ENCODE assay signal across 14 mouse cellular contexts in genomic region chr2:32642813-32643212, GRCm38 (mm10). TPM values are rescaled to one million over a fixed set of nuclear protein-coding genes. Genes with fewer than 3 reads are reported as not detected.
DNase-seq lines count a peak whose midpoint lies in the region; ATAC-seq and TF ChIP-seq lines count a peak whose summit lies in the region.
"Had no signal": no experiment of that assay in that cellular context is flagged by ENCODE, and none has a peak within 500 bp of the region (broad histone marks: within the 10 kb centered on the region; RNA-seq: fewer than 3 reads in every experiment).

No protein-coding gene starts in this region.

- no peaks in the 10 kb centered on the region for H3K27me3 ChIP-seq in liver, adult 2 months (ENCODE audit: control insufficient read depth, insufficient read depth, low read length)
- H3K27me3 ChIP-seq in liver, embryonic 11.5 days (replicated peaks; ENCODE audit: control insufficient read depth, insufficient read depth, low read length), result no peaks in the 10 kb centered on the region
- no peaks in the 10 kb centered on the region for H3K27me3 ChIP-seq in heart, adult 2 months (ENCODE audit: control insufficient read depth, insufficient read depth, low read length)
- H3K27me3 ChIP-seq in limb, embryonic 15.5 days, result no peaks in the 10 kb centered on the region
- H3K27me3 ChIP-seq: embryonic facial prominence, embryonic 15.5 days; intestine, embryonic 15.5 days; midbrain, embryonic 12.5 days; neural tube, embryonic 15.5 days had no signal

- no peaks in the 10 kb centered on the region for H3K79me2 ChIP-seq in liver, adult 2 months (ENCODE audit: control insufficient read depth, insufficient read depth, low read length)
- H3K79me2 ChIP-seq in heart, adult 2 months (replicated peaks; ENCODE audit: control insufficient read depth, insufficient read depth, low read length), result no peaks in the 10 kb centered on the region

- no peaks in the 10 kb centered on the region for H3K9me3 ChIP-seq in liver, embryonic 11.5 days (ENCODE audit: control insufficient read depth, low read length)
- no peaks in the 10 kb centered on the region for H3K9me3 ChIP-seq in limb, embryonic 15.5 days
- H3K9me3 ChIP-seq: embryonic facial prominence, embryonic 15.5 days; intestine, embryonic 15.5 days; midbrain, embryonic 12.5 days; neural tube, embryonic 15.5 days had no signal

- no peak for DNase-seq in liver, adult 2 months (ENCODE audit: extremely low read depth, low read depth, low spot score)
- DNase-seq in liver, embryonic 11.5 days (ENCODE audit: low spot score), result no peak
- peak; percentile 74 to 80 for DNase-seq in heart, adult 2 months
- peak; percentile 68 to 75 for DNase-seq in heart, postnatal 14 days
- DNase-seq in cerebellum, adult 8-10 months, result no peak
- no peak for DNase-seq in layer of hippocampus, postnatal 14 days (ENCODE audit: low spot score in 2 of 2)
- DNase-seq: spleen, adult 18-20 months; thymus, postnatal 4 days had no signal

- H3K4me3 ChIP-seq in liver, adult 2 months (ENCODE audit: insufficient read depth, low read depth, low read length), result no peak overlapping the region
- H3K4me3 ChIP-seq in liver, embryonic 11.5 days (ENCODE audit: low read depth, low read length), result no peak overlapping the region
- H3K4me3 ChIP-seq in heart, adult 2 months, result no peak overlapping the region
- no peak overlapping the region for H3K4me3 ChIP-seq in limb, embryonic 15.5 days
- H3K4me3 ChIP-seq: embryonic facial prominence, embryonic 15.5 days; intestine, embryonic 15.5 days; midbrain, embryonic 12.5 days; neural tube, embryonic 15.5 days had no signal

- peak; percentile 93 for TF ChIP-seq EP300 in heart, adult 2 months (IDR thresholded peaks at IDR 0.05; ENCODE audit: insufficient read depth, low read depth, low read length)

- 71% methylated on average over 7 of the region's 7 CpGs for WGBS in liver, adult 2 months
- WGBS in liver, embryonic 11.5 days, result 80% methylated on average over 7 of the region's 7 CpGs
- WGBS in heart, adult 2 months, result 40% methylated on average over 7 of the region's 7 CpGs
- 41% methylated on average over 7 of the region's 7 CpGs for WGBS in limb, embryonic 15.5 days

- no peaks in the 10 kb centered on the region for H3K36me3 ChIP-seq in liver, adult 2 months (ENCODE audit: control insufficient read depth, insufficient read depth, low read length)
- no peaks in the 10 kb centered on the region for H3K36me3 ChIP-seq in liver, embryonic 11.5 days (ENCODE audit: control insufficient read depth, insufficient read depth, low read length)
- H3K36me3 ChIP-seq in heart, adult 2 months (ENCODE audit: control insufficient read depth, insufficient read depth, low read length), result no peaks in the 10 kb centered on the region
- no peaks in the 10 kb centered on the region for H3K36me3 ChIP-seq in limb, embryonic 15.5 days
- H3K36me3 ChIP-seq: embryonic facial prominence, embryonic 15.5 days; intestine, embryonic 15.5 days; midbrain, embryonic 12.5 days; neural tube, embryonic 15.5 days had no signal

- H3K9ac ChIP-seq in liver, adult 2 months (ENCODE audit: low read depth, low read length), result no peak overlapping the region
- H3K9ac ChIP-seq in liver, embryonic 11.5 days (ENCODE audit: low read depth, low read length), result no peak overlapping the region
- H3K9ac ChIP-seq in heart, adult 2 months (ENCODE audit: low read depth, low read length), result no peak overlapping the region
- no peak overlapping the region for H3K9ac ChIP-seq in limb, embryonic 15.5 days
- H3K9ac ChIP-seq: embryonic facial prominence, embryonic 15.5 days; intestine, embryonic 15.5 days; midbrain, embryonic 12.5 days; neural tube, embryonic 15.5 days had no signal

- no peak for ATAC-seq in liver, embryonic 11.5 days (replicated peaks; ENCODE audit: low FRiP score)
- peak; percentile 45; the same call in 1 of the 2 replicates for ATAC-seq in limb, embryonic 15.5 days (ENCODE audit: insufficient number of reproducible peaks, low FRiP score, low TSS enrichment, low read depth)
- no peak for ATAC-seq in CD4-positive, CD25-positive, alpha-beta regulatory T cell, adult 4 months
- ATAC-seq: intestine, embryonic 15.5 days had no signal

- peak overlapping the region; percentile 19 for H3K27ac ChIP-seq in liver, adult 2 months (replicated peaks; ENCODE audit: insufficient read depth, low read depth, low read length)
- no peak overlapping the region for H3K27ac ChIP-seq in liver, embryonic 11.5 days (ENCODE audit: low read depth, low read length)
- peak overlapping the region; percentile 95 for H3K27ac ChIP-seq in heart, adult 2 months
- peak overlapping the region; percentile 58 for H3K27ac ChIP-seq in limb, embryonic 15.5 days
- H3K27ac ChIP-seq: embryonic facial prominence, embryonic 15.5 days; intestine, embryonic 15.5 days; midbrain, embryonic 12.5 days; neural tube, embryonic 15.5 days had no signal

- peaks cover 6% of the 10 kb centered on the region for H3K4me1 ChIP-seq in liver, adult 2 months (ENCODE audit: control insufficient read depth, insufficient read depth, low read length)
- H3K4me1 ChIP-seq in liver, embryonic 11.5 days (replicated peaks; ENCODE audit: control insufficient read depth, insufficient read depth, low read length), result peaks cover 37% of the 10 kb centered on the region
- peaks cover 29% of the 10 kb centered on the region for H3K4me1 ChIP-seq in heart, adult 2 months (ENCODE audit: control insufficient read depth, insufficient read depth, low read length)
- peaks cover 31% of the 10 kb centered on the region for H3K4me1 ChIP-seq in limb, embryonic 15.5 days

- no peak for TF ChIP-seq CTCF in liver, adult 2 months (IDR thresholded peaks at IDR 0.05; ENCODE audit: low read depth, low read length)
- peak; percentile 21 for TF ChIP-seq CTCF in heart, adult 2 months (IDR thresholded peaks at IDR 0.05)

- no peak for TF ChIP-seq POLR2A in liver, adult 2 months (IDR thresholded peaks at IDR 0.05; ENCODE audit: extremely low read depth, insufficient read depth, low read length)
- no peak for TF ChIP-seq POLR2A in heart, adult 2 months (IDR thresholded peaks at IDR 0.05; ENCODE audit: insufficient read depth, low read depth, low read length)

- intact Hi-C loops in heart, adult 2 months (cut with DNase I), result no loop called here
- intact Hi-C loops in heart, postnatal 14 days (cut with DNase I), result no loop called here

- no peak overlapping the region for H3K4me2 ChIP-seq in liver, embryonic 11.5 days
- H3K4me2 ChIP-seq in limb, embryonic 15.5 days, result no peak overlapping the region
- H3K4me2 ChIP-seq: embryonic facial prominence, embryonic 15.5 days; intestine, embryonic 15.5 days; midbrain, embryonic 12.5 days; neural tube, embryonic 15.5 days had no signal

RNA-seq across cellular contexts. Expression of gene Eng, which starts 3.6 kb away (rescaled TPM):
- total RNA-seq in liver, adult 2 months (2014; rRNA removed), result 14.2 and 25.9 TPM in 2 replicates
- 55.0 and 70.8 TPM in 2 replicates for polyA plus RNA-seq in liver, adult 2 months (2012; rRNA removed)
- polyA plus RNA-seq in liver, embryonic 11.5 days (2014; fragmentation: Nextera tagmentation; extraction: Ambion mirVana), result 39.2 and 40.1 TPM in 2 replicates
- total RNA-seq in heart, adult 2 months (2021), result 100 to 1,000 TPM; 113 to 122 TPM
- 230 and 239 TPM in 2 replicates for polyA plus RNA-seq in heart, adult 2 months (2012; rRNA removed)
- total RNA-seq in heart, postnatal 14 days (2021), result 100 to 1,000 TPM; 148 to 162 TPM
- polyA plus RNA-seq in limb, embryonic 15.5 days (2015; fragmentation: Nextera tagmentation; extraction: Ambion mirVana), result 64.6 and 71.5 TPM in 2 replicates
- not detected for polyA plus RNA-seq in CD4-positive, CD25-positive, alpha-beta regulatory T cell, adult 4 months (2017; shearing (Covaris generic))
- 10 to 100 TPM; 27.0 to 28.8 TPM for total RNA-seq in layer of hippocampus, postnatal 14 days (2021)

RNA-seq across cellular contexts. Expression of gene Ak1, which starts 21.3 kb away (rescaled TPM):
- total RNA-seq in liver, adult 2 months (2014; rRNA removed), result 0.47 and 1.4 TPM in 2 replicates
- 0.26 and 0.34 TPM in 2 replicates for polyA plus RNA-seq in liver, adult 2 months (2012; rRNA removed)
- polyA plus RNA-seq in liver, embryonic 11.5 days (2014; fragmentation: Nextera tagmentation; extraction: Ambion mirVana), result 6.7 and 8.3 TPM in 2 replicates
- 100 to 1,000 TPM; 606 to 670 TPM for total RNA-seq in heart, adult 2 months (2021)
- 584 and 623 TPM in 2 replicates for polyA plus RNA-seq in heart, adult 2 months (2012; rRNA removed)
- total RNA-seq in heart, postnatal 14 days (2021), result 100 to 1,000 TPM; 595 to 617 TPM
- polyA plus RNA-seq in limb, embryonic 15.5 days (2015; fragmentation: Nextera tagmentation; extraction: Ambion mirVana), result 46.9 and 132 TPM in 2 replicates
- not detected for polyA plus RNA-seq in CD4-positive, CD25-positive, alpha-beta regulatory T cell, adult 4 months (2017; shearing (Covaris generic))
- total RNA-seq in layer of hippocampus, postnatal 14 days (2021), result 100 to 1,000 TPM; 124 to 125 TPM

RNA-seq across cellular contexts. Expression of gene St6galnac6, which starts 43.3 kb away (rescaled TPM):
- 38.0 and 45.6 TPM in 2 replicates for total RNA-seq in liver, adult 2 months (2014; rRNA removed)
- polyA plus RNA-seq in liver, adult 2 months (2012; rRNA removed), result 90.0 and 134 TPM in 2 replicates
- 9.6 and 10.6 TPM in 2 replicates for polyA plus RNA-seq in liver, embryonic 11.5 days (2014; fragmentation: Nextera tagmentation; extraction: Ambion mirVana)
- total RNA-seq in heart, adult 2 months (2021), result 100 to 1,000 TPM; 107 to 125 TPM
- 129 and 174 TPM in 2 replicates for polyA plus RNA-seq in heart, adult 2 months (2012; rRNA removed)
- total RNA-seq in heart, postnatal 14 days (2021), result 100 to 1,000 TPM in 1 of 2 experiments, 10 to 100 TPM in 1; 97.9 to 104 TPM
- polyA plus RNA-seq in limb, embryonic 15.5 days (2015; fragmentation: Nextera tagmentation; extraction: Ambion mirVana), result 24.7 and 27.1 TPM in 2 replicates
- polyA plus RNA-seq in CD4-positive, CD25-positive, alpha-beta regulatory T cell, adult 4 months (2017; shearing (Covaris generic)), result 1 to 10 TPM; 3.1 to 4.7 TPM
- 100 to 1,000 TPM in 1 of 2 experiments, 10 to 100 TPM in 1; 99.0 to 106 TPM for total RNA-seq in layer of hippocampus, postnatal 14 days (2021)

RNA-seq across cellular contexts. Expression of gene St6galnac4, which starts 55.9 kb away (rescaled TPM):
- 0.74 and 1.2 TPM in 2 replicates for total RNA-seq in liver, adult 2 months (2014; rRNA removed)
- polyA plus RNA-seq in liver, adult 2 months (2012; rRNA removed), result 2.2 and 2.5 TPM in 2 replicates
- 26.0 and 28.8 TPM in 2 replicates for polyA plus RNA-seq in liver, embryonic 11.5 days (2014; fragmentation: Nextera tagmentation; extraction: Ambion mirVana)
- 10 to 100 TPM; 16.2 to 17.8 TPM for total RNA-seq in heart, adult 2 months (2021)
- 25.2 and 28.6 TPM in 2 replicates for polyA plus RNA-seq in heart, adult 2 months (2012; rRNA removed)
- total RNA-seq in heart, postnatal 14 days (2021), result 10 to 100 TPM; 22.8 to 23.6 TPM
- polyA plus RNA-seq in limb, embryonic 15.5 days (2015; fragmentation: Nextera tagmentation; extraction: Ambion mirVana), result 33.8 and 44.2 TPM in 2 replicates
- 10 to 100 TPM; 25.2 to 38.6 TPM for polyA plus RNA-seq in CD4-positive, CD25-positive, alpha-beta regulatory T cell, adult 4 months (2017; shearing (Covaris generic))
- total RNA-seq in layer of hippocampus, postnatal 14 days (2021), result 10 to 100 TPM; 41.7 to 42.1 TPM

Comparison
In these comparisons a context has a peak if more than half of its experiments do, and no peak if none do; other contexts are left out.
1. DNase-seq: peak in heart, adult 2 months (2 of 2) and heart, postnatal 14 days (2 of 2); none in liver, adult 2 months (single experiment), liver, embryonic 11.5 days (single experiment), cerebellum, adult 8-10 months (single experiment) and layer of hippocampus, postnatal 14 days (0 of 2).
2. RNA of gene Eng, which starts 3.6 kb away (polyA plus RNA-seq): 230 to 239 TPM in heart, adult 2 months, 55.0 to 70.8 TPM in liver, adult 2 months, 64.6 to 71.5 TPM in limb, embryonic 15.5 days and 39.2 to 40.1 TPM in liver, embryonic 11.5 days; not detected in CD4-positive, CD25-positive, alpha-beta regulatory T cell, adult 4 months; every median in the first group is over 10 times any median in the second.